Mouse (Mus musculus): Measurements from ENCODE around the gene Olfr619. TPM values are rescaled to one million over a fixed set of nuclear protein-coding genes. Genes with fewer than 3 reads are reported as not detected.

Olfr619 gene
- polyA plus RNA-seq, 1 experiment from 2014 or later, result not detected

DNA sequence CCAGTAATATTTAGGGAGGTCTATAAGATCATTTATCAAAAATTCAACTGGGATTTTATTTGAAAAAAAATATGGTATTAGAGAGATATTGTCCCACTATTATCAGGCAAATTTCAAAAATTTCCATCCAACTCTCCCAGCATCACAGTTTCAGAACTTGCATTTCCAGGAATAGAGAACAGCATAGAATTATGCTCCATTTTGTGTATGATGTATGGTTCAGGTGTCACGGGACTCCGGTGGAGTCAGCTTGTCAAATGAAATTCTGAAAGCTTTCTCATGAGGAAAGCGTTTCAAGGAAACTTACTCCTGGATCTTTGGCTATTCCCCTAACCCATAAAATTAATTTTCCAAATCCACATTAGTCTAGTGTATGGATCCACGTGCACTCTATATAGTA, 43.7 kb downstream of the Olfr619 start:
- Histone ChIP-seq H3K9ac (ENCODE audit: low read depth, low read length) (no peak overlapping the region), H3K27ac (ENCODE audit: low read length) (no peak overlapping the region), H3K27me3 (ENCODE audit: control insufficient read depth, insufficient read depth, low read depth, low read length) (no peaks in the 10 kb centered on the region), H3K36me3 (ENCODE audit: control insufficient read depth, insufficient read depth, low read length) (no peaks in the 10 kb centered on the region), H3K4me2 (ENCODE audit: low read length) (no peak overlapping the region), H3K9me3 (replicated peaks; ENCODE audit: control insufficient read depth, low read length, poor library complexity, severe bottlenecking) (no peaks in the 10 kb centered on the region), H3K4me3 (ENCODE audit: low read depth, low read length) (no peak overlapping the region), H3K4me1 (ENCODE audit: control insufficient read depth, insufficient read depth, low read length) (no peaks in the 10 kb centered on the region)
- no peak for ATAC-seq
- 91% methylated on average over 4 of the region's 4 CpGs for WGBS

Small RNAs within 50 kb of the gene (microRNA-seq; reads per million reads assigned to microRNA genes)
- gene Gm26506, result not detected

Other genes with a start within 250 kb of the Olfr619 start
- gene Olfr601, start 237.9 kb upstream of the Olfr619 start, polyA plus RNA-seq (2015; fragmentation: Nextera tagmentation; extraction: Ambion mirVana), result not detected in 2 replicates
- not detected in 2 replicates for gene Olfr603, start 214.4 kb upstream of the Olfr619 start, polyA plus RNA-seq (2015; fragmentation: Nextera tagmentation; extraction: Ambion mirVana)
- not detected in 2 replicates for gene Usp17lc, start 185.5 kb upstream of the Olfr619 start, polyA plus RNA-seq (2015; fragmentation: Nextera tagmentation; extraction: Ambion mirVana)
- gene Olfr605, start 155.1 kb upstream of the Olfr619 start, polyA plus RNA-seq (2015; fragmentation: Nextera tagmentation; extraction: Ambion mirVana), result not detected in 2 replicates
- not detected in 2 replicates for gene Olfr606, start 151.5 kb upstream of the Olfr619 start, polyA plus RNA-seq (2015; fragmentation: Nextera tagmentation; extraction: Ambion mirVana)
- gene Olfr607, start 136.4 kb upstream of the Olfr619 start, polyA plus RNA-seq (2015; fragmentation: Nextera tagmentation; extraction: Ambion mirVana), result not detected in 2 replicates
- not detected in 2 replicates for gene Olfr608, start 130.7 kb upstream of the Olfr619 start, polyA plus RNA-seq (2015; fragmentation: Nextera tagmentation; extraction: Ambion mirVana)
- gene Olfr609, start 102.5 kb upstream of the Olfr619 start, polyA plus RNA-seq (2015; fragmentation: Nextera tagmentation; extraction: Ambion mirVana), result not detected in 2 replicates
- not detected in 2 replicates for gene Olfr610, start 88.5 kb upstream of the Olfr619 start, polyA plus RNA-seq (2015; fragmentation: Nextera tagmentation; extraction: Ambion mirVana)
- gene Olfr611, start 79.7 kb upstream of the Olfr619 start, polyA plus RNA-seq (2015; fragmentation: Nextera tagmentation; extraction: Ambion mirVana), result not detected in 2 replicates
- not detected in 2 replicates for gene Olfr612, start 57.9 kb upstream of the Olfr619 start, polyA plus RNA-seq (2015; fragmentation: Nextera tagmentation; extraction: Ambion mirVana)
- not detected in 2 replicates for gene Olfr613, start 52.5 kb upstream of the Olfr619 start, polyA plus RNA-seq (2015; fragmentation: Nextera tagmentation; extraction: Ambion mirVana)
- not detected in 2 replicates for gene Olfr615, start 44.5 kb upstream of the Olfr619 start, polyA plus RNA-seq (2015; fragmentation: Nextera tagmentation; extraction: Ambion mirVana)
- gene Olfr616, start 31.4 kb upstream of the Olfr619 start, polyA plus RNA-seq (2015; fragmentation: Nextera tagmentation; extraction: Ambion mirVana), result not detected in 2 replicates
- not detected in 2 replicates for gene Olfr617, start 27.5 kb upstream of the Olfr619 start, polyA plus RNA-seq (2015; fragmentation: Nextera tagmentation; extraction: Ambion mirVana)
- gene Olfr618, start 10.5 kb upstream of the Olfr619 start, polyA plus RNA-seq (2015; fragmentation: Nextera tagmentation; extraction: Ambion mirVana), result 0.15 TPM in 1 of 2 replicates, not detected in the other
- gene Olfr620, start 12.0 kb downstream of the Olfr619 start, polyA plus RNA-seq (2015; fragmentation: Nextera tagmentation; extraction: Ambion mirVana), result not detected in 2 replicates
- gene Olfr622, start 42.1 kb downstream of the Olfr619 start, polyA plus RNA-seq (2015; fragmentation: Nextera tagmentation; extraction: Ambion mirVana), result not detected in 2 replicates
- not detected in 2 replicates for gene Olfr623, start 63.1 kb downstream of the Olfr619 start, polyA plus RNA-seq (2015; fragmentation: Nextera tagmentation; extraction: Ambion mirVana)
- not detected in 2 replicates for gene Olfr624, start 70.6 kb downstream of the Olfr619 start, polyA plus RNA-seq (2015; fragmentation: Nextera tagmentation; extraction: Ambion mirVana)
- gene Olfr625-ps1, start 82.1 kb downstream of the Olfr619 start, polyA plus RNA-seq (2015; fragmentation: Nextera tagmentation; extraction: Ambion mirVana), result not detected in 2 replicates
- not detected in 2 replicates for gene Olfr243, start 114.1 kb downstream of the Olfr619 start, polyA plus RNA-seq (2015; fragmentation: Nextera tagmentation; extraction: Ambion mirVana)
- gene Olfr628, start 129.8 kb downstream of the Olfr619 start, polyA plus RNA-seq (2015; fragmentation: Nextera tagmentation; extraction: Ambion mirVana), result not detected in 2 replicates
- not detected in 2 replicates for gene Olfr629, start 144.4 kb downstream of the Olfr619 start, polyA plus RNA-seq (2015; fragmentation: Nextera tagmentation; extraction: Ambion mirVana)
- not detected in 2 replicates for gene Olfr630, start 156.8 kb downstream of the Olfr619 start, polyA plus RNA-seq (2015; fragmentation: Nextera tagmentation; extraction: Ambion mirVana)
- not detected in 2 replicates for gene Olfr69, start 171.0 kb downstream of the Olfr619 start, polyA plus RNA-seq (2015; fragmentation: Nextera tagmentation; extraction: Ambion mirVana)
- gene Olfr68, start 179.1 kb downstream of the Olfr619 start, polyA plus RNA-seq (2015; fragmentation: Nextera tagmentation; extraction: Ambion mirVana), result not detected in 2 replicates
- not detected in 2 replicates for gene Olfr67, start 191.2 kb downstream of the Olfr619 start, polyA plus RNA-seq (2015; fragmentation: Nextera tagmentation; extraction: Ambion mirVana)
- gene Hbb-bt, start 213.4 kb downstream of the Olfr619 start, polyA plus RNA-seq (2015; fragmentation: Nextera tagmentation; extraction: Ambion mirVana), result 1,229 and 1,369 TPM in 2 replicates
- gene Hbb-bs, start 227.5 kb downstream of the Olfr619 start, polyA plus RNA-seq (2015; fragmentation: Nextera tagmentation; extraction: Ambion mirVana), result 4,227 and 4,621 TPM in 2 replicates
- gene Hbb-bh2, start 239.9 kb downstream of the Olfr619 start, polyA plus RNA-seq (2015; fragmentation: Nextera tagmentation; extraction: Ambion mirVana), result not detected in 2 replicates
- not detected in 2 replicates for gene Hbb-bh1, start 242.6 kb downstream of the Olfr619 start, polyA plus RNA-seq (2015; fragmentation: Nextera tagmentation; extraction: Ambion mirVana)

All from midbrain, embryonic 16.5 days (tissue).